Mouse (Mus musculus): Measurements from ENCODE around the gene Tcirg1. TPM values are rescaled to one million over a fixed set of nuclear protein-coding genes. Genes with fewer than 3 reads are reported as not detected.
A peak's percentile ranks its signal among the peaks of the same experiment; 100 is the strongest.

Tcirg1 gene
- polyA plus RNA-seq (2015; fragmentation: Nextera tagmentation; extraction: Ambion mirVana) = 12.5 and 12.6 TPM in 2 replicates

DNA sequence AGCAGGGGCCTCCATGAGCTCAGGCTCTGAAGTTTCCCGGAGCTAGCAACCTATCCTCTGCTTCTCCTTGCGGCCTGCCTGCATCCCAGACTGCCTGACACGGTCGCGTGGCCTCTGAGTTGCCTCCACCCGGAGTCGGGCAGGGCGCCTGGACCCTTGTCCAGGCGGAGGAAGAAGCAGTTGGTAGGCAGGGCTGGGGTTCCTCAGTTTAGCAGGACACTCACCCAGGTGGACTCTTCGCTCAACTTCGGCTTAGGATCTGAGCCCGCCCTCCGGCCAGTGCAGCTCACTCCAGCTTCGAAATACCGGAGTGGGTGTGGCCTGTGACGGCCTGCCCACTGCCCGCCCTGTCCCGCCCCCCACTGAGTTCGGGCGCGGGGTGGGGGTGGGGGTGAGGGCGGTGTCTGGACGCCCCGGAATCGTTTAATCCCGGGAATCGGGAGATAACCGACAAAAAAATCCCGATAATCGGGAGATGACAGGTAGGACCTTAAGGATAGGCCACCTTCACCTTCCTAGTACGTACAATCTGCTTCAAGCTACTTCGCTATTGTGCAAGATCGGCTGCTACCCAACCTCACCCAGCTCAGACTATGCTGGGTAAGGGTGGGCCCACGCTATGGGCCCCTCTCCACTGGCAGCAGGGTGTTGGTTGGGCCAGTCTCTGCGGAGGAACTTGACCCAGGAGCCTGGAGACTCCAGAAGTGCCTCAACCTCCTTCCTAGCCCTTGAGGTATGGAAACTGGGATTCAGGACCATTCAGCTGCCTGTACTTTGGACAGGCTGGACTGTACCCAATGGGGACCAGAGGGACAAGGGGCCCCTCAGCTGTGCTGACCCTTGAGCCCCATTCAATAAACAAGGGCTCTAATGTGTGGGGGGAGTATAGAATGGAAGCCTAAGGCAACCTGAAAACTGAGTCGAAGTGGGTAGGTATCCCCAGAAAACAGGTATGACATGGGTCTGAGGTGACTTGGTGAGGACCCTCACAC lies at the start of gene Tcirg1:
TSS of gene Tcirg1 (minus strand) at position 339 of the 992 bp plus-strand sequence.
- Histone ChIP-seq H3K4me3 (ENCODE audit: low read depth, low read length) (peak within 1 kb of the TSS; percentile 36), H3K27me3 (ENCODE audit: control insufficient read depth, insufficient read depth, low read depth, low read length) (no peaks in the 10 kb centered on the region; the same call in 1 of the 2 replicates), H3K9me3 (replicated peaks; ENCODE audit: control insufficient read depth, low read length, poor library complexity, severe bottlenecking) (no peaks in the 10 kb centered on the region), H3K9ac (ENCODE audit: low read depth, low read length) (peak within 1 kb of the TSS; percentile 57), H3K27ac (ENCODE audit: low read length) (no peak within 1 kb of the TSS), H3K4me2 (ENCODE audit: low read length) (peak within 1 kb of the TSS; percentile 66), H3K4me1 (ENCODE audit: control insufficient read depth, insufficient read depth, low read length) (peaks cover 17% of the 10 kb centered on the region), H3K36me3 (ENCODE audit: control insufficient read depth, insufficient read depth, low read length) (peaks cover 17% of the 10 kb centered on the region)
- ATAC-seq = peak; percentile 61
- WGBS = 6% methylated on average over 36 of the region's 36 CpGs

- Histone ChIP-seq H3K9me3 (replicated peaks; ENCODE audit: control insufficient read depth, low read length, poor library complexity, severe bottlenecking) (no peaks in the 10 kb centered on the region), H3K9ac (ENCODE audit: low read depth, low read length) (no peak overlapping the region), H3K4me1 (ENCODE audit: control insufficient read depth, insufficient read depth, low read length) (no peaks in the 10 kb centered on the region), H3K27ac (ENCODE audit: low read length) (no peak overlapping the region), H3K36me3 (ENCODE audit: control insufficient read depth, insufficient read depth, low read length) (no peaks in the 10 kb centered on the region), H3K4me3 (ENCODE audit: low read depth, low read length) (no peak overlapping the region), H3K4me2 (ENCODE audit: low read length) (no peak overlapping the region), H3K27me3 (ENCODE audit: control insufficient read depth, insufficient read depth, low read depth, low read length) (no peaks in the 10 kb centered on the region)
- WGBS = 57% methylated on average over 4 of the region's 4 CpGs
- ATAC-seq = no peak
Measured at GRCm38 (mm10) chr19:3955804-3956203, 48.9 kb upstream of the Tcirg1 start.

- 81% methylated on average over 3 of the region's 3 CpGs for WGBS
- H3K27me3 ChIP-seq (ENCODE audit: control insufficient read depth, insufficient read depth, low read depth, low read length) = no peaks in the 10 kb centered on the region
- no peak overlapping the region for H3K9ac ChIP-seq (ENCODE audit: low read depth, low read length)
- H3K4me3 ChIP-seq (ENCODE audit: low read depth, low read length) = no peak overlapping the region
- H3K36me3 ChIP-seq (ENCODE audit: control insufficient read depth, insufficient read depth, low read length) = no peaks in the 10 kb centered on the region
- no peak overlapping the region for H3K4me2 ChIP-seq (ENCODE audit: low read length)
- H3K4me1 ChIP-seq (ENCODE audit: control insufficient read depth, insufficient read depth, low read length) = no peaks in the 10 kb centered on the region
- no peak for ATAC-seq
- H3K27ac ChIP-seq (ENCODE audit: low read length) = no peak overlapping the region
- no peaks in the 10 kb centered on the region for H3K9me3 ChIP-seq (replicated peaks; ENCODE audit: control insufficient read depth, low read length, poor library complexity, severe bottlenecking)
Measured at GRCm38 (mm10) chr19:3955033-3955432, 48.1 kb upstream of the Tcirg1 start.

DNA sequence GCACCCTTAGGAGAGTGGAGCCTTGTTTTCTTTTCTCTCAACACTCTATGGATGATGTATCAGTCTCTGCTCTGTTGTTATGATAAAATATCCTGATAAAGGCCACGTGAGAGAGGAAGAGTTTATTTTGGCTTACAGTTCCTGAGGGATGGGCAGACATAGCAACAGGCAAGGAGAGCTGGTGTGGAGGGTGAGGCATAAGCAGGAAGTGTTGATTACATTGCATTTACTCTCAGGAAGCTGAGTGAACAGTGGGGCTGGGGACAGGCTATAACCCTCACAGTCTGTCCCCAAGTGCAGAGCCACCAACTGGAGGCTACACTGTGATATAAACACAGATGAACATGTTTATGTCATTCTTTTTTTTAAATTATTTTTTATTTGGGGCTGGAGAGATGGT lies 45.2 kb upstream of the Tcirg1 start:
- H3K27me3 ChIP-seq (ENCODE audit: control insufficient read depth, insufficient read depth, low read depth, low read length) = no peaks in the 10 kb centered on the region
- H3K4me2 ChIP-seq (ENCODE audit: low read length) = no peak overlapping the region
- no peak overlapping the region for H3K4me3 ChIP-seq (ENCODE audit: low read depth, low read length)
- H3K27ac ChIP-seq (ENCODE audit: low read length) = no peak overlapping the region
- no peaks in the 10 kb centered on the region for H3K36me3 ChIP-seq (ENCODE audit: control insufficient read depth, insufficient read depth, low read length)
- no peaks in the 10 kb centered on the region for H3K4me1 ChIP-seq (ENCODE audit: control insufficient read depth, insufficient read depth, low read length)
- H3K9me3 ChIP-seq (replicated peaks; ENCODE audit: control insufficient read depth, low read length, poor library complexity, severe bottlenecking) = no peaks in the 10 kb centered on the region
- H3K9ac ChIP-seq (ENCODE audit: low read depth, low read length) = no peak overlapping the region
- no peak for ATAC-seq
- WGBS = 68% methylated on average over 1 of the region's 1 CpGs

DNA sequence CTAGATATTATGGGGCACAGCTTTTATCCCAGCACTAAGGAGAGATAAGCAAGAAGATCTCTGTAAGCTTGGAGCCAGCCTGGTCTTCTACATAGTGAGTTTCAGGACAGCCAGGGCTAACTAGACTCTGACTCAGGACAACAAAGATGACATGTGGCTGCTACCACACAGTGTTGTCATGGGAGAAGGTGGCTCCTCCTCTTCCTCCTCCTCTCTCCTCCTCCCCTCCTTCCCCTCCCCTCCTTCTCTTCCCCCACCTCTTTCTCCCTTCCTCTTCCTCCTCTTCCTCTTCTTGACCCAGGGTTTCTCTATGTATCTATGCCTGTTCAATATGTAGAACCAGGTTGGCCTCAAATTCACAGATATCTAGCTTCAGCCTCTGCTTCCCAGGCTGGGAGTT lies 44.5 kb upstream of the Tcirg1 start:
- Histone ChIP-seq H3K9ac (ENCODE audit: low read depth, low read length) (no peak overlapping the region), H3K9me3 (replicated peaks; ENCODE audit: control insufficient read depth, low read length, poor library complexity, severe bottlenecking) (no peaks in the 10 kb centered on the region), H3K4me2 (ENCODE audit: low read length) (no peak overlapping the region), H3K4me3 (ENCODE audit: low read depth, low read length) (no peak overlapping the region), H3K27me3 (ENCODE audit: control insufficient read depth, insufficient read depth, low read depth, low read length) (no peaks in the 10 kb centered on the region), H3K36me3 (ENCODE audit: control insufficient read depth, insufficient read depth, low read length) (no peaks in the 10 kb centered on the region), H3K27ac (ENCODE audit: low read length) (no peak overlapping the region), H3K4me1 (ENCODE audit: control insufficient read depth, insufficient read depth, low read length) (no peaks in the 10 kb centered on the region)
- no peak for ATAC-seq

GRCm38 (mm10) chr19:3950331-3950730 lies 43.4 kb upstream of the Tcirg1 start:
- Histone ChIP-seq H3K4me1 (ENCODE audit: control insufficient read depth, insufficient read depth, low read length) (no peaks in the 10 kb centered on the region), H3K4me3 (ENCODE audit: low read depth, low read length) (no peak overlapping the region), H3K27ac (ENCODE audit: low read length) (no peak overlapping the region), H3K9ac (ENCODE audit: low read depth, low read length) (no peak overlapping the region), H3K9me3 (replicated peaks; ENCODE audit: control insufficient read depth, low read length, poor library complexity, severe bottlenecking) (no peaks in the 10 kb centered on the region), H3K36me3 (ENCODE audit: control insufficient read depth, insufficient read depth, low read length) (no peaks in the 10 kb centered on the region), H3K4me2 (ENCODE audit: low read length) (no peak overlapping the region), H3K27me3 (ENCODE audit: control insufficient read depth, insufficient read depth, low read depth, low read length) (no peaks in the 10 kb centered on the region)
- WGBS = 86% methylated on average over 3 of the region's 3 CpGs
- no peak for ATAC-seq

DNA sequence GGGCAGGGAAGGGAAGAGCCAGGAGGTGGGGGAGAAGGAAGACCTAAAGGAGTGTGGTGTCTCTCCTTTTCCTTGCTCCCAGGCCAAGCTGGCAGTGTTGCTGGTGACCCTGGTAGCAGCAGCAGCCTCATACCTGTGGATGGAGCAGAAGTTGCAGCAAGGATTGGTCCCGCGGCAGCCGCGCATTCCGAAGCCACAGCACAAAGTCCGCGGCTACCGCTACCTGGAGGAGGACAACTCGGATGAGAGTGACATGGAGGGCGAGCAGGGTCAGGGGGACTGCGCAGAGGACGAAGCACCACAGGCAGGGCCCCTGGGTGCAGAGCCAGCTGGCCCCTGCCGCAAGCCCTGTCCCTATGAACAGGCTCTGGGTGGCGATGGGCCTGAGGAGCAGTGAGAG lies 41.6 kb upstream of the Tcirg1 start:
- 71% methylated on average over 14 of the region's 14 CpGs for WGBS
- H3K9me3 ChIP-seq (replicated peaks; ENCODE audit: control insufficient read depth, low read length, poor library complexity, severe bottlenecking) = no peaks in the 10 kb centered on the region
- no peaks in the 10 kb centered on the region for H3K27me3 ChIP-seq (ENCODE audit: control insufficient read depth, insufficient read depth, low read depth, low read length)
- no peaks in the 10 kb centered on the region for H3K4me1 ChIP-seq (ENCODE audit: control insufficient read depth, insufficient read depth, low read length)
- no peak overlapping the region for H3K4me3 ChIP-seq (ENCODE audit: low read depth, low read length)
- no peaks in the 10 kb centered on the region for H3K36me3 ChIP-seq (ENCODE audit: control insufficient read depth, insufficient read depth, low read length)
- no peak overlapping the region for H3K4me2 ChIP-seq (ENCODE audit: low read length)
- ATAC-seq = no peak
- H3K27ac ChIP-seq (ENCODE audit: low read length) = no peak overlapping the region
- H3K9ac ChIP-seq (ENCODE audit: low read depth, low read length) = no peak overlapping the region

GRCm38 (mm10) chr19:3947813-3948212 lies 40.9 kb upstream of the Tcirg1 start:
- H3K27ac ChIP-seq (ENCODE audit: low read length) = no peak overlapping the region
- H3K4me1 ChIP-seq (ENCODE audit: control insufficient read depth, insufficient read depth, low read length) = no peaks in the 10 kb centered on the region
- H3K36me3 ChIP-seq (ENCODE audit: control insufficient read depth, insufficient read depth, low read length) = no peaks in the 10 kb centered on the region
- WGBS = 77% methylated on average over 3 of the region's 3 CpGs
- no peak for ATAC-seq
- H3K9ac ChIP-seq (ENCODE audit: low read depth, low read length) = no peak overlapping the region
- no peaks in the 10 kb centered on the region for H3K9me3 ChIP-seq (replicated peaks; ENCODE audit: control insufficient read depth, low read length, poor library complexity, severe bottlenecking)
- peaks cover 2% of the 10 kb centered on the region for H3K27me3 ChIP-seq (ENCODE audit: control insufficient read depth, insufficient read depth, low read depth, low read length)
- H3K4me2 ChIP-seq (ENCODE audit: low read length) = no peak overlapping the region
- H3K4me3 ChIP-seq (ENCODE audit: low read depth, low read length) = no peak overlapping the region

DNA sequence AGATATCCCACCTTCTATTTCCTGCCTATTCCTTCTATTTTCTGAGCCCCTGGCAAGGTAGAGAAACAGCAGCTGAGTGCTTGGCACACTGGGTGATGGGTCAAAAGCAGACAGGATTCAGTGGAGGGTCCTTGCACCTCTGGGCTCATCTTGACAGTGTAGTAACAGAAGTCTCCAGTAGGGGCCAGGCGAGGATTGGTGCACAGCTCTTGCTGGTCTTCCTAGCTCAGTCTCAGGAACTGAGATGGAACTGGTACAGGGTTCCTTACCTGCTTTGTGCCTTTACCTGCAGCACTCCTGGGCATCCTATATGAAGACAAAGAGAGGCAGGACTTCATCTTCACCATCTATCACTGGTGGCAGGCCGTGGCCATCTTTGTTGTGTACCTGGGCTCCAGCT lies 39.8 kb upstream of the Tcirg1 start:
- H3K9me3 ChIP-seq (replicated peaks; ENCODE audit: control insufficient read depth, low read length, poor library complexity, severe bottlenecking) = no peaks in the 10 kb centered on the region
- no peak overlapping the region for H3K9ac ChIP-seq (ENCODE audit: low read depth, low read length)
- H3K4me1 ChIP-seq (ENCODE audit: control insufficient read depth, insufficient read depth, low read length) = no peaks in the 10 kb centered on the region
- peaks cover 3% of the 10 kb centered on the region for H3K27me3 ChIP-seq (ENCODE audit: control insufficient read depth, insufficient read depth, low read depth, low read length)
- WGBS = 13% methylated on average over 2 of the region's 2 CpGs
- H3K4me2 ChIP-seq (ENCODE audit: low read length) = no peak overlapping the region
- ATAC-seq = peak; percentile 58; the same call in 1 of the 2 replicates
- H3K36me3 ChIP-seq (ENCODE audit: control insufficient read depth, insufficient read depth, low read length) = no peaks in the 10 kb centered on the region
- no peak overlapping the region for H3K4me3 ChIP-seq (ENCODE audit: low read depth, low read length)
- H3K27ac ChIP-seq (ENCODE audit: low read length) = no peak overlapping the region

Measured in midbrain, embryonic 16.5 days (tissue).